Mouse (Mus musculus): Measurements from ENCODE around the gene Klf6. TPM values are rescaled to one million over a fixed set of nuclear protein-coding genes. Genes with fewer than 3 reads are reported as not detected.

The Klf6 gene
- total and polyA plus RNA-seq, 3 experiments, result 6.6 to 21.0 (median 15.8) TPM

- no peaks in the 10 kb centered on the region for H3K27me3 ChIP-seq (replicated peaks)
- H3K4me1 ChIP-seq (ENCODE audit: control insufficient read depth in 1 of 2, insufficient read depth in 2 of 2), result peaks cover 5 to 13% of the 10 kb centered on the region in 2 experiments; a peak in 3 of 4 replicates
- no peaks in the 10 kb centered on the region for H3K79me2 ChIP-seq (replicated peaks; ENCODE audit: control insufficient read depth, extremely low read depth, insufficient read depth, poor library complexity, severe bottlenecking)
- H3K27ac ChIP-seq (ENCODE audit: insufficient read depth, low read depth), result no peak overlapping the region
- H3K9ac ChIP-seq (ENCODE audit: insufficient read depth, low read depth), result no peak overlapping the region
- in situ Hi-C loops (cut with MboI; ENCODE audit: low pct_ligation_motif_present, low pct_unique_long_range_greater_than_20kb, low sequenced_read_pairs), result no loop called here
- H3K36me3 ChIP-seq (replicated peaks in 1 of 2; ENCODE audit: control insufficient read depth in 1 of 2, insufficient read depth in 1 of 2, low read length in 1 of 2), result no peaks in the 10 kb centered on the region
- no peak overlapping the region for H3K4me3 ChIP-seq (replicated peaks in 1 of 3; ENCODE audit: low read depth in 2 of 3, low read length in 2 of 3, poor library complexity in 1 of 3)
- no peak for DNase-seq (ENCODE audit: extremely low read depth)
- no peak for TF ChIP-seq POLR2AphosphoS2 (IDR thresholded peaks at IDR 0.05; ENCODE audit: low read depth, low read length)
- TF ChIP-seq SIN3A (IDR thresholded peaks at IDR 0.05; ENCODE audit: low read length), result no peak
- no peak for TF ChIP-seq ZKSCAN1 (IDR thresholded peaks at IDR 0.05; ENCODE audit: borderline replicate concordance, low read depth, low read length)
- no peak for TF ChIP-seq ZC3H11A (IDR thresholded peaks at IDR 0.05; ENCODE audit: low read depth, low read length)
- TF ChIP-seq MEF2A (IDR thresholded peaks at IDR 0.05; ENCODE audit: borderline replicate concordance, low read depth, low read length), result no peak
- 0 out of 2 replicates have a peak, but pooled peaks have one; percentile 9 for TF ChIP-seq IRF4 (IDR thresholded peaks at IDR 0.05; ENCODE audit: low read depth, low read length)
- TF ChIP-seq NELFE (IDR thresholded peaks at IDR 0.05; ENCODE audit: low read depth, low read length), result no peak
- no peak for TF ChIP-seq ZNF384 (IDR thresholded peaks at IDR 0.05; ENCODE audit: low read depth, low read length)
- TF ChIP-seq BHLHE40 (IDR thresholded peaks at IDR 0.05; ENCODE audit: low read depth, low read length), result peak; percentile 6; the same call in 1 of the 2 replicates
- TF ChIP-seq SMC3 (IDR thresholded peaks at IDR 0.05; ENCODE audit: low read depth, low read length), result no peak
- TF ChIP-seq CHD1 (IDR thresholded peaks at IDR 0.05; ENCODE audit: low read depth, low read length), result no peak
- TF ChIP-seq E2F4 (IDR thresholded peaks at IDR 0.05; ENCODE audit: insufficient replicate concordance, low read depth, low read length), result no peak
- no peak for TF ChIP-seq KAT2A (IDR thresholded peaks at IDR 0.05; ENCODE audit: insufficient replicate concordance, low read length)
- no peak for TF ChIP-seq PAX5 (IDR thresholded peaks at IDR 0.05; ENCODE audit: low read length)
- TF ChIP-seq MAZ (IDR thresholded peaks at IDR 0.05; ENCODE audit: low read depth, low read length), result no peak
- TF ChIP-seq CHD2 (IDR thresholded peaks at IDR 0.05; ENCODE audit: low read length), result no peak
- 0 out of 2 replicates have a peak, but pooled peaks have one; percentile 10 for TF ChIP-seq EP300 (IDR thresholded peaks at IDR 0.05; ENCODE audit: low read length)
- TF ChIP-seq RCOR1 (conservative IDR thresholded peaks at IDR 0.05; ENCODE audit: low read depth, low read length), result no peak
- TF ChIP-seq HCFC1 (IDR thresholded peaks at IDR 0.05; ENCODE audit: low read depth, low read length), result no peak
- no peak for TF ChIP-seq TCF12 (IDR thresholded peaks at IDR 0.05; ENCODE audit: low read depth, low read length)
- no peak for TF ChIP-seq JUN (IDR thresholded peaks at IDR 0.05; ENCODE audit: insufficient read depth, low read depth, low read length)
- no peak for TF ChIP-seq ELF1 (IDR thresholded peaks at IDR 0.05; ENCODE audit: low read depth, low read length)
- TF ChIP-seq MAX (IDR thresholded peaks at IDR 0.05; ENCODE audit: low read length), result peak; percentile 12; the same call in 1 of the 2 replicates
- no peak for TF ChIP-seq POLR2A (IDR thresholded peaks at IDR 0.05; ENCODE audit: low read depth, low read length)
- no peak for TF ChIP-seq MXI1 (IDR thresholded peaks at IDR 0.05; ENCODE audit: low read depth, low read length)
- H3K9me3 ChIP-seq (replicated peaks; ENCODE audit: low read length), result no peaks in the 10 kb centered on the region
- no peak overlapping the region; the same call in 1 of the 2 replicates for H3K4me2 ChIP-seq (ENCODE audit: insufficient read depth, low read depth, poor library complexity, severe bottlenecking)
- dilution Hi-C loops (cut with MboI; ENCODE audit: extremely low pct_ligation_motif_present, extremely low pct_unique_long_range_greater_than_20kb, low sequenced_read_pairs), result no loop called here
Measured at GRCm38 (mm10) chr13:5824189-5824815, 37.0 kb upstream of the Klf6 start.
